Mouse (Mus musculus): Measurements from ENCODE around the gene Hic2. TPM values are rescaled to one million over a fixed set of nuclear protein-coding genes. Genes with fewer than 3 reads are reported as not detected.

Gene Hic2
- polyA plus RNA-seq, 1 experiment from 2014 or later, result 9.4 TPM

Other genes starting within 250 kb of the Hic2 start
- gene Ypel1, start 163.9 kb upstream of the Hic2 start, polyA plus RNA-seq (2015; fragmentation: Nextera tagmentation; extraction: Ambion mirVana), result 171 and 173 TPM in 2 replicates
- 158 and 182 TPM in 2 replicates for gene Ppil2, start 122.3 kb upstream of the Hic2 start, polyA plus RNA-seq (2015; fragmentation: Nextera tagmentation; extraction: Ambion mirVana)
- 18.4 and 21.2 TPM in 2 replicates for gene 2610318N02Rik, start 108.4 kb upstream of the Hic2 start, polyA plus RNA-seq (2015; fragmentation: Nextera tagmentation; extraction: Ambion mirVana)
- gene Sdf2l1, start 101.2 kb upstream of the Hic2 start, polyA plus RNA-seq (2015; fragmentation: Nextera tagmentation; extraction: Ambion mirVana), result 36.8 and 40.3 TPM in 2 replicates
- gene Ydjc, start 89.0 kb upstream of the Hic2 start, polyA plus RNA-seq (2015; fragmentation: Nextera tagmentation; extraction: Ambion mirVana), result 26.2 and 32.9 TPM in 2 replicates
- gene Ccdc116, start 86.3 kb upstream of the Hic2 start, polyA plus RNA-seq (2015; fragmentation: Nextera tagmentation; extraction: Ambion mirVana), result 1.7 and 2.4 TPM in 2 replicates
- gene Ube2l3, start 30.9 kb upstream of the Hic2 start, polyA plus RNA-seq (2015; fragmentation: Nextera tagmentation; extraction: Ambion mirVana), result 298 and 325 TPM in 2 replicates
- gene Rimbp3, start 25.0 kb upstream of the Hic2 start, polyA plus RNA-seq (2015; fragmentation: Nextera tagmentation; extraction: Ambion mirVana), result 1.8 and 2.3 TPM in 2 replicates
- gene Tmem191c, start 42.5 kb downstream of the Hic2 start, polyA plus RNA-seq (2015; fragmentation: Nextera tagmentation; extraction: Ambion mirVana), result 23.0 and 43.0 TPM in 2 replicates
- 1.4 and 2.1 TPM in 2 replicates for gene Serpind1, start 97.8 kb downstream of the Hic2 start, polyA plus RNA-seq (2015; fragmentation: Nextera tagmentation; extraction: Ambion mirVana)
- gene Snap29, start 172.4 kb downstream of the Hic2 start, polyA plus RNA-seq (2015; fragmentation: Nextera tagmentation; extraction: Ambion mirVana), result 25.4 and 31.8 TPM in 2 replicates
- gene Pi4ka, start 172.7 kb downstream of the Hic2 start, polyA plus RNA-seq (2015; fragmentation: Nextera tagmentation; extraction: Ambion mirVana), result 67.4 and 70.4 TPM in 2 replicates
- gene Crkl, start 218.4 kb downstream of the Hic2 start, polyA plus RNA-seq (2015; fragmentation: Nextera tagmentation; extraction: Ambion mirVana), result 104 and 122 TPM in 2 replicates

All from forebrain, embryonic 16.5 days (tissue).